Mouse (Mus musculus): ENCODE results near the gene Mier2.

The Mier2 gene

GRCm38 (mm10) chr10:79580811-79581210 is 25.8 kb upstream of the Mier2 start:
- ChIA-PET POLR2A (interaction anchor here in 2 of 4 experiments (1.2 to 1.7 kb wide), 3 partner anchors 15 to 114 kb away, joined by 4 to 5 read pairs (median 5); no protein-coding TSS in a partner anchor), CTCF (interaction anchor here in 3 of 4 experiments (0.5 to 1.5 kb wide), 9 partner anchors 14 to 1202 kb away, joined by 3 to 7 read pairs (median 3); partner anchors contain the start of genes C2cd4c (in 1 of the 3) and Tpgs1 (in 1 of the 3))

GRCm38 (mm10) chr10:79580356-79580755 is 25.4 kb upstream of the Mier2 start:
- POLR2A ChIA-PET, result interaction anchor here in 3 of 4 experiments (0.5 to 1.7 kb wide), 4 partner anchors 15 to 664 kb away, joined by 4 to 5 read pairs (median 5); no protein-coding TSS in a partner anchor
- CTCF ChIA-PET, result interaction anchor here (0.5 to 2.5 kb wide), 13 partner anchors 15 to 1202 kb away, joined by 3 to 17 read pairs (median 4); partner anchors contain the start of genes C2cd4c (in 1 of the 4) and Tpgs1 (in 1 of the 4)

- CTCF ChIA-PET, result interaction anchor here in 3 of 4 experiments (0.6 to 2.5 kb wide), 10 partner anchors 16 to 132 kb away, joined by 3 to 17 read pairs (median 4); partner anchors contain the start of genes C2cd4c (in 1 of the 3), Madcam1 (in 1 of the 3) and Tpgs1 (in 1 of the 3)
- POLR2A ChIA-PET, result interaction anchor here in 3 of 4 experiments (0.5 to 1.7 kb wide), 4 partner anchors 16 to 665 kb away, joined by 4 to 5 read pairs (median 5); no protein-coding TSS in a partner anchor
These were observed 24.8 kb upstream of the Mier2 start for GRCm38 (mm10) chr10:79579781-79580180.

GRCm38 (mm10) chr10:79578891-79579290 is 23.9 kb upstream of the Mier2 start:
- ChIA-PET CTCF (interaction anchor here in 2 of 4 experiments (0.8 to 2.5 kb wide), 4 partner anchors 14 to 104 kb away, joined by 3 to 17 read pairs (median 4); partner anchors contain the start of gene Madcam1 (in 1 of the 2)), POLR2A (no interaction called here)

GRCm38 (mm10) chr10:79578276-79578675 is 23.3 kb upstream of the Mier2 start:
- POLR2A ChIA-PET, result no interaction called here
- CTCF ChIA-PET, result interaction anchor here in 2 of 4 experiments (0.8 to 3.3 kb wide), 4 partner anchors 13 to 86 kb away, joined by 3 to 17 read pairs (median 7); partner anchors contain the start of gene Madcam1 (in 1 of the 2)

- ChIA-PET POLR2A (no interaction called here), CTCF (interaction anchor here in 1 of 4 experiments (3.3 kb wide), 1 partner anchor 18 kb away, joined by 9 read pairs; no protein-coding TSS in a partner anchor)
These were observed 22.4 kb upstream of the Mier2 start for GRCm38 (mm10) chr10:79577376-79577775.

- POLR2A ChIA-PET, result interaction anchor here in 2 of 4 experiments (0.5 to 0.7 kb wide), 3 partner anchors 79 to 255 kb away, joined by 3 to 6 read pairs (median 3); no protein-coding TSS in a partner anchor
These were observed 20.8 kb upstream of the Mier2 start for GRCm38 (mm10) chr10:79575754-79576153.

GRCm38 (mm10) chr10:79574796-79575195 is 19.8 kb upstream of the Mier2 start:
- CTCF ChIA-PET, result interaction anchor here in 1 of 4 experiments (0.6 to 1.0 kb wide), 2 partner anchors 20 to 801 kb away, joined by 3 to 4 read pairs; partner anchors contain the start of gene Mier2

More at GRCm38 (mm10) chr10:79575754-79576153, 20.8 kb upstream of the Mier2 start:
- CTCF ChIA-PET, result interaction anchor here in 1 of 4 experiments (0.9 to 3.3 kb wide), 2 partner anchors 19 to 88 kb away, joined by 3 to 9 read pairs; partner anchors contain the start of gene Madcam1

GRCm38 (mm10) chr10:79574350-79574749 is 19.4 kb upstream of the Mier2 start:
- CTCF ChIA-PET, result interaction anchor here in 1 of 4 experiments (0.6 kb wide), 1 partner anchor 802 kb away, joined by 4 read pairs; no protein-coding TSS in a partner anchor

More at GRCm38 (mm10) chr10:79574796-79575195, 19.8 kb upstream of the Mier2 start:
- POLR2A ChIA-PET, result interaction anchor here in 1 of 4 experiments (0.6 kb wide), 1 partner anchor 75 kb away, joined by 6 read pairs; no protein-coding TSS in a partner anchor

GRCm38 (mm10) chr10:79573611-79574010 is 18.6 kb upstream of the Mier2 start:
- POLR2A ChIA-PET, result interaction anchor here in 1 of 4 experiments (0.6 kb wide), 1 partner anchor 83 kb away, joined by 6 read pairs; no protein-coding TSS in a partner anchor
- CTCF ChIA-PET, result no interaction called here

More at GRCm38 (mm10) chr10:79574350-79574749, 19.4 kb upstream of the Mier2 start:
- POLR2A ChIA-PET, result interaction anchor here in 1 of 4 experiments (0.6 kb wide), 1 partner anchor 76 kb away, joined by 6 read pairs; no protein-coding TSS in a partner anchor

GRCm38 (mm10) chr10:79571314-79571713 is 16.3 kb upstream of the Mier2 start:
- ChIA-PET CTCF (no interaction called here), POLR2A (no interaction called here)

- CTCF ChIA-PET, result interaction anchor here in 1 of 4 experiments (0.6 to 0.9 kb wide), 2 partner anchors 210 to 242 kb away, joined by 3 read pairs; no protein-coding TSS in a partner anchor
- POLR2A ChIA-PET, result no interaction called here
These were observed 14.9 kb upstream of the Mier2 start for GRCm38 (mm10) chr10:79569921-79570320.

- ChIA-PET CTCF (no interaction called here), POLR2A (interaction anchor here in 1 of 4 experiments (0.6 kb wide), 1 partner anchor 63 kb away, joined by 5 read pairs; no protein-coding TSS in a partner anchor)
These were observed 4.7 kb upstream of the Mier2 start for GRCm38 (mm10) chr10:79559716-79560115.

- POLR2A ChIA-PET, result interaction anchor here in 1 of 4 experiments (1.0 kb wide), 1 partner anchor 115 kb away, joined by 3 read pairs; no protein-coding TSS in a partner anchor
These were observed 2.5 kb upstream of the Mier2 start for GRCm38 (mm10) chr10:79557496-79557895.

GRCm38 (mm10) chr10:79556951-79557350 is 2.0 kb upstream of the Mier2 start:
- ChIA-PET POLR2A (interaction anchor here in 1 of 4 experiments (1.0 kb wide), 1 partner anchor 115 kb away, joined by 3 read pairs; no protein-coding TSS in a partner anchor), CTCF (no interaction called here)

More at GRCm38 (mm10) chr10:79557496-79557895, 2.5 kb upstream of the Mier2 start:
- CTCF ChIA-PET, result no interaction called here

GRCm38 (mm10) chr10:79555238-79555724 is 282 bp upstream of the Mier2 start:
- ChIA-PET CTCF (interaction anchor here in 3 of 4 experiments (0.6 to 1.0 kb wide), 9 partner anchors 20 to 920 kb away, joined by 3 to 30 read pairs (median 3); no protein-coding TSS in a partner anchor), POLR2A (interaction anchor here (0.6 to 3.7 kb wide), 16 partner anchors 11 to 149 kb away, joined by 3 to 24 read pairs (median 3); partner anchors contain the start of genes Plpp2 (in 2 of the 4), Bsg (in 1 of the 4), C2cd4c (in 1 of the 4) and Cdc34 (in 1 of the 4))

GRCm38 (mm10) chr10:79553691-79554090 is 1.3 kb downstream of the Mier2 start:
- ChIA-PET CTCF (interaction anchor here in 1 of 4 experiments (0.6 to 0.8 kb wide), 2 partner anchors 21 to 41 kb away, joined by 3 to 5 read pairs; no protein-coding TSS in a partner anchor), POLR2A (interaction anchor here in 2 of 4 experiments (1.0 to 3.7 kb wide), 7 partner anchors 9 to 80 kb away, joined by 3 to 24 read pairs (median 5); partner anchors contain the start of gene Plpp2 (in 1 of the 2))

GRCm38 (mm10) chr10:79553176-79553575 is 1.8 kb downstream of the Mier2 start:
- ChIA-PET CTCF (interaction anchor here in 2 of 4 experiments (0.6 to 0.8 kb wide), 2 partner anchors 20 to 1484 kb away, joined by 3 read pairs; no protein-coding TSS in a partner anchor), POLR2A (interaction anchor here in 2 of 4 experiments (1.0 to 3.7 kb wide), 5 partner anchors 9 to 20 kb away, joined by 5 to 24 read pairs (median 5); partner anchors contain the start of gene Plpp2 (in 1 of the 2))
